ENCODE assay signal across 17 mouse cellular contexts in genomic region chr1:191306316-191306715, GRCm38 (mm10). TPM values are rescaled to one million over a fixed set of nuclear protein-coding genes. Genes with fewer than 3 reads are reported as not detected.
DNase-seq lines count a peak whose midpoint lies in the region; ATAC-seq and TF ChIP-seq lines count a peak whose summit lies in the region.
"Had no signal": no experiment of that assay in that cellular context is flagged by ENCODE, and none has a peak within 500 bp of the region (broad histone marks: within the 10 kb centered on the region; RNA-seq: fewer than 3 reads in every experiment).

No protein-coding gene starts in this region.

- no peaks in the 10 kb centered on the region for H3K4me1 ChIP-seq in hindbrain, postnatal 0 days (ENCODE audit: insufficient read depth, low read length)
- no peaks in the 10 kb centered on the region; the same call in 1 of the 2 replicates for H3K4me1 ChIP-seq in hindbrain, embryonic 13.5 days (replicated peaks)
- no peaks in the 10 kb centered on the region for H3K4me1 ChIP-seq in liver, postnatal 0 days (ENCODE audit: insufficient read depth)
- peaks cover 21% of the 10 kb centered on the region for H3K4me1 ChIP-seq in E14TG2a.4 (replicated peaks; ENCODE audit: low read depth, low read length)
- H3K4me1 ChIP-seq: hindbrain, embryonic 15.5 days had no signal

- no peaks in the 10 kb centered on the region for H3K27me3 ChIP-seq in hindbrain, postnatal 0 days (ENCODE audit: insufficient read depth, low read length)
- H3K27me3 ChIP-seq in hindbrain, embryonic 13.5 days, result no peaks in the 10 kb centered on the region
- H3K27me3 ChIP-seq in liver, postnatal 0 days (ENCODE audit: insufficient read depth, low read length), result no peaks in the 10 kb centered on the region
- no peaks in the 10 kb centered on the region for H3K27me3 ChIP-seq in E14TG2a.4 (ENCODE audit: insufficient read depth, low read length)
- H3K27me3 ChIP-seq: hindbrain, embryonic 15.5 days; lung, embryonic 15.5 days had no signal

- H3K4me3 ChIP-seq in hindbrain, postnatal 0 days (ENCODE audit: low read length), result no peak overlapping the region
- H3K4me3 ChIP-seq in hindbrain, embryonic 13.5 days, result no peak overlapping the region
- H3K4me3 ChIP-seq in liver, postnatal 0 days (ENCODE audit: low read depth, low read length), result no peak overlapping the region
- H3K4me3 ChIP-seq in E14TG2a.4 (replicated peaks; ENCODE audit: low read length), result no peak overlapping the region
- H3K4me3 ChIP-seq: heart, embryonic 10.5 days; hindbrain, embryonic 15.5 days; lung, embryonic 15.5 days; megakaryocyte, embryonic 14.5 days had no signal

- no peak overlapping the region for H3K9ac ChIP-seq in hindbrain, postnatal 0 days (replicated peaks; ENCODE audit: low read length)
- no peak overlapping the region for H3K9ac ChIP-seq in hindbrain, embryonic 13.5 days
- H3K9ac ChIP-seq in liver, postnatal 0 days (replicated peaks), result no peak overlapping the region
- H3K9ac ChIP-seq: hindbrain, embryonic 15.5 days; lung, embryonic 15.5 days had no signal

- no peak overlapping the region for H3K4me2 ChIP-seq in hindbrain, postnatal 0 days (ENCODE audit: low read depth, low read length)
- H3K4me2 ChIP-seq in hindbrain, embryonic 13.5 days, result no peak overlapping the region
- H3K4me2 ChIP-seq in liver, postnatal 0 days (ENCODE audit: low read depth, low read length), result no peak overlapping the region
- H3K4me2 ChIP-seq: hindbrain, embryonic 15.5 days; lung, embryonic 15.5 days had no signal

- WGBS in hindbrain, postnatal 0 days, result 85% methylated on average over 9 of the region's 9 CpGs
- WGBS in hindbrain, embryonic 13.5 days, result 88% methylated on average over 9 of the region's 9 CpGs
- WGBS in liver, postnatal 0 days (ENCODE audit: insufficient replicate concordance), result 84% methylated on average over 9 of the region's 9 CpGs

- peak; percentile 50 for TF ChIP-seq CTCF in hindbrain, postnatal 0 days (IDR thresholded peaks at IDR 0.05; ENCODE audit: low read depth)
- TF ChIP-seq CTCF in liver, postnatal 0 days (IDR thresholded peaks at IDR 0.05; ENCODE audit: low read depth), result peak; percentile 21; the same call in 1 of the 2 replicates
- peak; percentile 34 for TF ChIP-seq CTCF in E14TG2a.4 (conservative IDR thresholded peaks at IDR 0.05; ENCODE audit: low read length)

- no peak for TF ChIP-seq EP300 in liver, postnatal 0 days (IDR thresholded peaks at IDR 0.05; ENCODE audit: low read depth)

- H3K9me3 ChIP-seq in hindbrain, postnatal 0 days (ENCODE audit: low read length), result no peaks in the 10 kb centered on the region
- H3K9me3 ChIP-seq in hindbrain, embryonic 13.5 days, result no peaks in the 10 kb centered on the region
- no peaks in the 10 kb centered on the region for H3K9me3 ChIP-seq in liver, postnatal 0 days (ENCODE audit: low read length)
- H3K9me3 ChIP-seq in E14TG2a.4 (ENCODE audit: low read length), result no peaks in the 10 kb centered on the region
- H3K9me3 ChIP-seq: heart, embryonic 10.5 days; hindbrain, embryonic 15.5 days; lung, embryonic 15.5 days had no signal

- peaks cover 6% of the 10 kb centered on the region; the same call in 1 of the 2 replicates for H3K36me3 ChIP-seq in hindbrain, postnatal 0 days (ENCODE audit: insufficient read depth, low read length)
- peaks cover 25% of the 10 kb centered on the region for H3K36me3 ChIP-seq in hindbrain, embryonic 13.5 days
- H3K36me3 ChIP-seq in liver, postnatal 0 days (replicated peaks; ENCODE audit: insufficient read depth, low read length), result no peaks in the 10 kb centered on the region
- no peaks in the 10 kb centered on the region for H3K36me3 ChIP-seq in E14TG2a.4 (ENCODE audit: insufficient read depth, low read length)
- H3K36me3 ChIP-seq: lung, embryonic 15.5 days had no signal

- no peak for ATAC-seq in hindbrain, postnatal 0 days
- no peak for ATAC-seq in hindbrain, embryonic 13.5 days (ENCODE audit: low FRiP score)
- ATAC-seq in liver, postnatal 0 days, result no peak
- 0 out of 2 replicates have a peak, but pooled peaks have one; percentile 26 for ATAC-seq in common myeloid progenitor, adult 5-6 weeks (replicated peaks; ENCODE audit: low read depth, poor library complexity, severe bottlenecking)

- H3K27ac ChIP-seq in hindbrain, postnatal 0 days, result no peak overlapping the region
- H3K27ac ChIP-seq in hindbrain, embryonic 13.5 days, result no peak overlapping the region
- no peak overlapping the region for H3K27ac ChIP-seq in liver, postnatal 0 days (ENCODE audit: low read depth)
- H3K27ac ChIP-seq: heart, embryonic 10.5 days; hindbrain, embryonic 15.5 days; lung, embryonic 15.5 days had no signal

- no peak for DNase-seq in hindbrain, postnatal 0 days (ENCODE audit: low spot score)
- DNase-seq in liver, postnatal 0 days, result no peak
- no peak for DNase-seq in liver
- no peak for DNase-seq in left cerebral cortex, adult 9 months (ENCODE audit: low spot score in 2 of 2)
- DNase-seq: adrenal gland, postnatal 25 days; cerebellum, adult 9-10 months; gastrocnemius, postnatal 25 days; kidney, adult 18-20 months; right cerebral cortex, postnatal 14 days; thymus, postnatal 36 days had no signal

RNA-seq across cellular contexts. Expression of gene Nenf, which starts 11.7 kb away (rescaled TPM):
- total RNA-seq in hindbrain, postnatal 0 days (2014; rRNA removed), result 143 and 171 TPM in 2 replicates
- polyA plus RNA-seq in hindbrain, postnatal 0 days (2015; fragmentation: Nextera tagmentation; extraction: Ambion mirVana), result 177 and 182 TPM in 2 replicates
- polyA plus RNA-seq in hindbrain, embryonic 13.5 days (2015; fragmentation: Nextera tagmentation; extraction: Ambion mirVana), result 105 and 109 TPM in 2 replicates
- 36.6 and 37.0 TPM in 2 replicates for polyA plus RNA-seq in liver, postnatal 0 days (2015; fragmentation: Nextera tagmentation; extraction: Ambion mirVana)
- total RNA-seq in common myeloid progenitor, adult 5-6 weeks (2017), result 15.9 and 19.2 TPM in 2 replicates

RNA-seq across cellular contexts. Expression of gene Tmem206, which starts 19.4 kb away (rescaled TPM):
- total RNA-seq in hindbrain, postnatal 0 days (2014; rRNA removed), result 22.5 and 24.9 TPM in 2 replicates
- 23.2 and 24.0 TPM in 2 replicates for polyA plus RNA-seq in hindbrain, postnatal 0 days (2015; fragmentation: Nextera tagmentation; extraction: Ambion mirVana)
- 36.7 and 39.9 TPM in 2 replicates for polyA plus RNA-seq in hindbrain, embryonic 13.5 days (2015; fragmentation: Nextera tagmentation; extraction: Ambion mirVana)
- polyA plus RNA-seq in liver, postnatal 0 days (2015; fragmentation: Nextera tagmentation; extraction: Ambion mirVana), result 3.8 and 4.4 TPM in 2 replicates
- total RNA-seq in common myeloid progenitor, adult 5-6 weeks (2017), result 28.1 and 32.6 TPM in 2 replicates
